Mouse (Mus musculus) megakaryocyte, adult 5-6 weeks (primary cell): ENCODE measurements around the gene Tfip11. TPM values are rescaled to one million over a fixed set of nuclear protein-coding genes. Genes with fewer than 3 reads are reported as not detected.

Source experiments
- total RNA-seq, 2 experiments: library from RNA; stranded (forward) in 1 of 2; stranded (reverse) in 1 of 2; fragments of 153-499, 151-499 nt in 1 of 2; fragments of 221-1000, 200-1000 nt in 1 of 2; gene quantifications; 2 replicates each; pipeline versions ENCODE4 v1.2.3 to v1.2.4; 2015 to 2017

Tfip11 gene
- total RNA-seq, 2 experiments from 2014 or later = 11.6 to 11.7 TPM

Other genes with a start within 250 kb of the Tfip11 start
- gene Cryba4, start 73.8 kb upstream of the Tfip11 start, total RNA-seq (2015) = 5.2 and 8.4 TPM in 2 replicates
- 3.3 and 3.7 TPM in 2 replicates for gene Cryba4, start 73.8 kb upstream of the Tfip11 start, total RNA-seq (2017)
- gene Crybb1, start 70.5 kb upstream of the Tfip11 start, total RNA-seq (2015) = 2.4 and 4.2 TPM in 2 replicates
- 1.2 and 2.3 TPM in 2 replicates for gene Crybb1, start 70.5 kb upstream of the Tfip11 start, total RNA-seq (2017)
- 52.1 and 57.5 TPM in 2 replicates for gene Tpst2, start 49.7 kb upstream of the Tfip11 start, total RNA-seq (2015)
- 69.2 and 77.0 TPM in 2 replicates for gene Tpst2, start 49.7 kb upstream of the Tfip11 start, total RNA-seq (2017)
- gene Srrd, start 16.7 kb downstream of the Tfip11 start, total RNA-seq (2015) = 31.2 and 35.1 TPM in 2 replicates
- gene Srrd, start 16.7 kb downstream of the Tfip11 start, total RNA-seq (2017) = 20.7 and 21.7 TPM in 2 replicates
- gene Hps4, start 16.7 kb downstream of the Tfip11 start, total RNA-seq (2015) = 14.7 and 18.8 TPM in 2 replicates
- gene Hps4, start 16.7 kb downstream of the Tfip11 start, total RNA-seq (2017) = 13.4 and 14.9 TPM in 2 replicates
- 0.23 TPM in 1 of 2 replicates, not detected in the other for gene Gm6583, start 29.7 kb downstream of the Tfip11 start, total RNA-seq (2015)
- gene Gm6583, start 29.7 kb downstream of the Tfip11 start, total RNA-seq (2017) = 0.73 and 1.2 TPM in 2 replicates
- gene Asphd2, start 68.5 kb downstream of the Tfip11 start, total RNA-seq (2015) = not detected in 2 replicates
- not detected in 2 replicates for gene Asphd2, start 68.5 kb downstream of the Tfip11 start, total RNA-seq (2017)
- gene Gm6588, start 123.1 kb downstream of the Tfip11 start, total RNA-seq (2015) = not detected in 2 replicates
- gene Gm6588, start 123.1 kb downstream of the Tfip11 start, total RNA-seq (2017) = not detected in 2 replicates